Mouse (Mus musculus) kidney, adult 2 months (tissue): ENCODE measurements around the gene Slmap.

ENCODE experiments used
- CTCF ChIP-seq: fragments of 200-500 bp; conservative IDR thresholded peaks from 2 replicates; pipeline ENCODE4 v1.5.1; 2011; ENCODE audit warnings: low read depth, mild to moderate bottlenecking, control low read depth, low read length, moderate library complexity, mixed read lengths; ENCODE audit not compliant: insufficient read depth, insufficient read length
- POLR2A ChIP-seq: fragments of 200-500 bp; IDR thresholded peaks from one replicate; pipeline ENCODE4 v1.6.1; 2011; ENCODE audit warnings: low read depth, low read length, control low read depth

- TF ChIP-seq CTCF (no peak), POLR2A (no peak)
These were observed 114.5 kb downstream of the Slmap start for GRCm38 (mm10) chr14:26420231-26420630.
